Mouse (Mus musculus) hematopoietic stem cell, adult 5-6 weeks (primary cell): ENCODE data around the gene Lig1. TPM values are rescaled to one million over a fixed set of nuclear protein-coding genes. Genes with fewer than 3 reads are reported as not detected.

Experiments
- ATAC-seq, 2 experiments: fragments of 125-278 bp in 1 of 2; replicated peaks in 1 of 2; 2 replicates each; pipeline ENCODE4 v1.8.0; 2016 to 2017; ENCODE audit warnings: inconsistent platforms in 2 of 2, mild to moderate bottlenecking in 2 of 2, moderate number of reproducible peaks in 2 of 2, low read depth in 1 of 2, moderate TSS enrichment in 1 of 2; ENCODE audit not compliant: low FRiP score in 2 of 2, poor library complexity in 2 of 2, severe bottlenecking in 2 of 2, insufficient read depth in 1 of 2, low TSS enrichment in 1 of 2
- total RNA-seq: library from RNA; stranded (forward); fragments of 172-1452, 232-1000 nt; gene quantifications from 2 replicates; pipeline ENCODE4 v1.2.3, GENCODE M21; 2017

The Lig1 gene
- total RNA-seq, 1 experiment from 2014 or later, result 138 TPM

- ATAC-seq, result no peak
Observed at GRCm38 (mm10) chr7:13301643-13302042, 24.6 kb downstream of the Lig1 start.

- ATAC-seq, result peak; percentile 95 to 99
Observed at GRCm38 (mm10) chr7:13302780-13303179, 25.7 kb downstream of the Lig1 start.

GRCm38 (mm10) chr7:13303372-13303771, 26.3 kb downstream of the Lig1 start:
- no peak for ATAC-seq

GRCm38 (mm10) chr7:13309407-13309806, 32.3 kb downstream of the Lig1 start:
- ATAC-seq, result no peak

- no peak for ATAC-seq
Observed at GRCm38 (mm10) chr7:13310493-13311199, 33.6 kb downstream of the Lig1 start.

GRCm38 (mm10) chr7:13311401-13311800, 34.3 kb downstream of the Lig1 start:
- no peak for ATAC-seq

- ATAC-seq, result no peak
Observed at GRCm38 (mm10) chr7:13314095-13314597, 37.1 kb downstream of the Lig1 start.

- ATAC-seq, result peak; percentile 80 to 87
Observed at GRCm38 (mm10) chr7:13321424-13321823, 44.3 kb downstream of the Lig1 start.

- no peak; a peak in 1 of 4 replicates for ATAC-seq
Observed at GRCm38 (mm10) chr7:13324316-13324715, 47.2 kb downstream of the Lig1 start, which contains the start of gene Pla2g4c. Pla2g4c (plus strand) TSS chr7:13324655.

GRCm38 (mm10) chr7:13330575-13330974, 53.5 kb downstream of the Lig1 start:
- no peak for ATAC-seq

GRCm38 (mm10) chr7:13355943-13356342, 78.9 kb downstream of the Lig1 start:
- ATAC-seq, result no peak

Other genes starting within 250 kb of the Lig1 start
- 165 and 183 TPM in 2 replicates for gene Chmp2a, start 242.5 kb upstream of the Lig1 start, total RNA-seq
- gene Ube2m, start 239.0 kb upstream of the Lig1 start, total RNA-seq, result 124 and 146 TPM in 2 replicates
- 0.81 and 1.2 TPM in 2 replicates for gene Mzf1, start 222.5 kb upstream of the Lig1 start, total RNA-seq
- not detected in 2 replicates for gene Vmn1r85, start 182.1 kb upstream of the Lig1 start, total RNA-seq
- not detected in 2 replicates for gene Vmn1r86, start 157.4 kb upstream of the Lig1 start, total RNA-seq
- not detected in 2 replicates for gene Vmn1r87, start 137.1 kb upstream of the Lig1 start, total RNA-seq
- not detected in 2 replicates for gene Vmn1r88, start 117.7 kb upstream of the Lig1 start, total RNA-seq
- not detected in 2 replicates for gene Vmn1r89, start 64.3 kb upstream of the Lig1 start, total RNA-seq
- gene Zswim9, start 1.4 kb downstream of the Lig1 start, total RNA-seq, result 7.1 and 7.2 TPM in 2 replicates
- gene Pla2g4c, start 47.4 kb downstream of the Lig1 start, total RNA-seq, result 1.9 and 3.0 TPM in 2 replicates
- gene Cabp5, start 120.8 kb downstream of the Lig1 start, total RNA-seq, result not detected in 2 replicates
- gene Bsph1, start 173.6 kb downstream of the Lig1 start, total RNA-seq, result not detected in 2 replicates